Mouse (Mus musculus): ENCODE measurements at regions not wholly inside any gene's neighbourhood (a gene's known extent, or its start where the extent isn't known, plus 50 kb on each side); places are given as distances from the start of the nearest gene placed in this dataset.

- DNase-seq, result peak; percentile 82
These were observed 61.0 kb downstream of the Ccng2 start for GRCm38 (mm10) chr5:93328059-93328458.

DNA sequence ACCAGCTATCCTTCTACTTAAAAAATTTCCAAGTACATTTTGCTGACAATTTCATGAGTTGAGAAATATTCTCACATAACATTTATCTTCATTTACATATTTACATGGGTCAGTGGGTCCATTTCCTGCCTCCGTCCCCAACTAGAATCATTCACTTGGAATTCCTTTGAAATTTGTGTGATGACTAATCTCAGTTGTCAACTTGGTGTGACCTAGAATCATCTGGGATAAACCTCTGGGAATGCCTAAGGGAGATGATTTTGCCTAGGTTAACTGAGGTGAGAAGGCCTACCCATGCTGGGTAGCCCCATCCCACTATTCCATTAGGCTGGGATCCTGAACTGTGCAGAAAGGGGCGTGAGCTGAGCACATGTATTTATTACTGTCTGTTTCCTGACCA, 63.8 kb downstream of the Ccng2 start:
- DNase-seq, result no peak

- no peak for DNase-seq
These were observed 86.0 kb downstream of the Ccng2 start for GRCm38 (mm10) chr5:93353101-93353500.

Measured in thymus, postnatal 4 days (tissue).